Mouse (Mus musculus) lung, postnatal 4 days (tissue): ENCODE data around the gene Ahnak.
"Not testable (repeated sequence)": the region's sequence is repeated elsewhere in the genome, so short reads cannot be mapped to it uniquely, and the experiment has no call there.

Experiments used
- DNase-seq, 2 experiments: peaks; one replicate each; pipeline ENCODE4 v3.0.0; 2021

Gene Ahnak

DNA sequence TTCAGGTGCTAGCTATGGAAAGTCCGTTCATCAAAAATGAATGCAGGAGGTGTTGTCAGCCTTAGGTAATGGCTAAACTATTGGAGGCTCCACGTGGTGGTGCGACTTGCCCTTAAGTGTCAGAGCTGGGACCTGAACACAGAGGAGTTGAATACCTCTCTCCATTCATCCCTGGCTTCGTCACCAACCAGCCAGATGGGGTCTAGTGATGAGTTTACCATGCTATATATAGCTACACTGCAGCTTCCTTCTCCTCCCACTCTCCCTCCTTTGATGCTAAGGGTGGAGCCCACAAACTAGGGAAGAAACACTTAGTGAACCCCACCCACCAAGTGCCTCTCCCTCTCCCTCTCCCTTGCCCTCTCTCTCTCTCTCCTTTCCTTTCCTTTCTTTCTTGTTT lies 55.2 kb downstream of the Ahnak start:
- no peak for DNase-seq

DNA sequence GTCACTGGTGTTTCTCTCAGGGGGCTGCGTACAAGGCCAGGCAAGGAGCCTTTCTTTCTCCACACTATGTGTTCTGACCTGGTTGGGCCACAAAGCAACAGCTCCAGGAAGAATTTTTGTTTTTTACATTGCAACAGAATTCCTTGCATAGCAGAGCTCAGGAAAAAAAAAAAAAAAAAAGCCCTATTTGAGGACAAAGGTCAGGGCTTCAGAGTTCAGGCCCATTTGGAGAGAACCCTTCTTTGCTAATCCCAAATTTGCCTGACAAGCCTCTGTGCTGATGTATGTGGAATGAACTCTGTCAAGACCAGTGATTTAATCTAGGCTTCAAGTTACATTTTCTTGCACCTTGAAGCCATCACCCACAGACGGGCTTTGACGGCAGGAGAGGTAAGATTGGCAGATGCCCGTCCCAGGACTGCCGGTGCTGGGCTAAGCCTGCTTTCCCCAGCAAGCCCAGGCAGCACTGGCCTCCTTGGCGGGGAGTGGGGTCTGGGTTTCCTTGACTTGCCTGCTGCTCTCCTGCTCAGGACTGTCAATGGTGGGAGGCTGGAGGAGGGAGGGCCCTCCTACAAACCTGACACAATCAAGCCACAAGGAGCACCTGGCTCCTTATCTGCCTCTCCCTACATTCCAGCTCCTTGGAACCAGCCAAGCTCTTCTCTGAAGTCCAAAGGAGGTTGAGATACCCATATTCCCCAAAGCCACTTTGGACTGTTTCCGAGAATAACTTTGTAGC lies 58.3 kb downstream of the Ahnak start:
- peak in 1 of 2 experiments; percentile 61 for DNase-seq

DNA sequence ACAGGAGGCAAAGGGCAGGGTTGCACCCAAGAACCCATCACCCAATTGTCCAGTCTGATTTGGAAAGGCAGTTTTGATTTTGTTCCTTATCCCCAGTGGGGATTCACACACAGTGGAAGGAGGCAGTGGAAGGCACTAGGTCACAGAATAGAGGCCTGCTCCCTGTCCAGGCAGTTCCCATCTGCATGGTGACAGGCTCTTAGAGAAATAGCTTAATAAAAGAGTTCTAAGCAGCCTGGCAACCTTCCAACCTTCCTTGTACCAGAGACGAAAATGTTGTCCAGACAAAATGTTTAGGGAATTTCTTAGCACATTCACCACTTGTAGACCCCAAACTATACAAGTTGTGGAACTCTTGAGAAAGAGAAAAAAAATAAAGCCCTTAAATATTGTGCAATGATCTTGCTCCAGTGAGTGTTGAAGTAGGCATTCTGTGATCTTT lies 58.9 kb downstream of the Ahnak start:
- DNase-seq, result no peak

DNA sequence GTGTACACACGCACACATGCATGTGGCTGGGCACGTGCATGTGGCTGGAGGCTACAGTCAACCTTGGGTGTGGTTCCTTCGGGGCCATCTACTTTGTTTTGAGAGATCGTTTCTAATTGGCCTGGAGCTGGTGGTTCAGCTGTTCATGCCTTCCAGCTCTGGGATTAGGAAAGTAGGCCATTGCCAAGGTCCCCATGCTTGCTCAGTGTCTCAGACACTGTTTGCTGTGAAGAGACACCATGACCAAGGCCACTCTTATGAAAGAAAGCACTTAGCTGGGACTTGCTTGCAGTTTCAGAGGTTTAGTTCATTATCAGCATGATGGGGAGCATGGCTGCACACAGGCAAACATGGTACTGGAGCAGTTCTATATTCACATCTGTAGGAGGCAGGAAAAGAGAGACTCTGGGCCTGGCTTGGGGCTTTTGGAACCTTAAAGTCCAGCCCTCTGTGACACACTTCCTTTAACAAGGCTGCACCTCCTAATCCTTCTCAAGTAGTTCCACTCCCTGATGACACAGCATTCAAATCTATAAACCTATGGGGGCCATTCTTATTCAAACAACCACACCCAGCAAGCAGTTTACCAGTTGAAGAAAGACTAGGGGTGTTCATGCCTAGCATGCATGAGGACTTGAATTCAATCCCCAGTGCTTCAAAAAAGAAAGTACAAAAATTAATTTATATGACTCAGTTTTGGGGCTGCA lies 60.0 kb downstream of the Ahnak start:
- DNase-seq, result no peak

DNA sequence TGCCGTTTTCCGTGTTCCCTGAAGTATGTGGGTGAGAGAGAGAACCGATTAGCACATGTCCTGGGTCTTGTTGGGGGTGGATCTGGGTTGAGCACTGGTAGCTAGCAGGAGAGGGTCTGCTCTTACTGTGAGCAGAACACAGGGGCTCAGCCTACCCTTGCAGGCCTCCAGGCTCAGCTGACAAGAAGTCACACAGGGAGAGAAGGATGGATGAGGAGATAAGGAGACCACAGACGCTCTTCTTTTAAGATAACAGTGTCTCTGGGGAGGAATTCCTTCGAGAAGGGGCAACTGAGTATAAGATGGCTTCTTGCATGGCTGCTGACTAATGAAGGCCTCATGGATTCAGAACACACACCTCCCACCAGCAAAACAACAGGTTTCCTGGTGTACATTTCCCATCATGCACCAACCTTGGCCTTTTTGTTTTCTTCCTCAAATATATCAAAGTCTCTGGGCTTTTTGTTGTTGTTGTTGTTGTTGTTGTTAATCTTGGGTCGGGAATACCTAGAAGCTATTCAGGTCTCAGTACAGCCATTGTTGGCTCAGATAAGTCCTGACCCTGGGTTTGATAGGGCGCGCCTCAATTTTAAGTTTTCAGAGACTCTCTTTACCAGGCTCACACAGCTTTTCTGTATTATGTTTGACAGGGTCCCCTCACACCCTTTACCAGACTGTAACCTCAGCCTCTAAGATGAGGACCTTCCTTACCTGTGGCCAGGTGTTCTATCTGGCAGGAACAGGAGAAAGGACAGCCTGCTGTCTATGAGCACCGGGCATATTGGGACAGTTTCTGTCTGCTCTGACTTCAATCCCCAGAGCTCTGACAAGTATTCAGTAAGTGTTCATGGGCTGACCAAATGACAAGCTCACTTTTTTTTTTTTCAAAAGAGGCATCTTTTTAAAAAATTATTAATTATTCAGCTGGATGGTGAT lies 61.5 kb downstream of the Ahnak start:
- no peak for DNase-seq

DNA sequence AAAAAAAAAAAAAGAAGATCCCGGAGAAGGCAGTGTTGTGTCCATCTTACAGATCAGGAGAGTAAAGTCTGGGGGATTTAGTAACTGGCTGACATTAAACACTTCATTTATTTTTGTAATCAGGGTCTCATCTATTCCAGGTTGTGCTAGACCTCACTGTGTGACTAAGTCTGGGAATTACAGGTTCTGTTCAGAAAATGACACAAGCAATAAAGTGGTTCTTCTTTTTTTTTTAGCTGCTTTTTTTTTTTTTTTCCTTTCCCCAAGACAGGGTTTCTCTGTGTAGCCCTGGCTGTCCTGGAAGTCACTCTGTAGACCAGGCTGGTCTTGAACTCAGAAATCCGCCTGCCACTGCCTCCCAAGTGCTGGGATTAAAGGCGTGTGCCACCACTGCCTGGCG lies 62.9 kb downstream of the Ahnak start:
- DNase-seq, result not testable (repeated sequence)

DNA sequence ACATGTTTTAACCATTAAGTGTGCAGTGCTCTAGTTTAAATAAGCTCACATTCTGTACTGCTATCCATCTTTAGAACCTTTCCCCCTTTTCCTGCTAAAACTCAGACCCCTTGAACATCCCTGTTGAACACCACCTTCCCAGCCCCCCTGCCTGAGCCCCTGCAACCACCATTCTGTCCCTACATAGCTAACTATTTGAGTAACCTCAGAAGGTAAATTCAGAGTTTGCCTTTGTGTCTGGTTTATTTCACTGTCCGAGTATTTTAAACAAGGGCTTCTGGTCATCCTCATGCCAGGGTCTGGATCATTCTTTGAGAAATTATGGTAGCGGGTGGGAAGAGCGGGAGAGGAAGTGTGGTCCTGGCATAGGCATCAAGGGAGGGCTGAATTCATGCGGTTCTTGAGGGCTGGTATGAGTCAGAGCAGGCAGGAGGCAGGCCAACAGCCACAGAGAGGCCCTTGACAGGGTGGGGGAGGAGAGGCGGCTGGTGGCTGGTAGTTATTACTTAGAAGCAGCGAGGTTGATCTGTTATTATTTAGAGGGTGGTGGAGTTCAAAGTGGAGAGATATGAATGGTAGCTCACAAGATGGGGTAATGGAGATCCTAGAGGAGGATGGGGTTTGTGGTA lies 63.8 kb downstream of the Ahnak start:
- peak; percentile 76 to 80 for DNase-seq

DNA sequence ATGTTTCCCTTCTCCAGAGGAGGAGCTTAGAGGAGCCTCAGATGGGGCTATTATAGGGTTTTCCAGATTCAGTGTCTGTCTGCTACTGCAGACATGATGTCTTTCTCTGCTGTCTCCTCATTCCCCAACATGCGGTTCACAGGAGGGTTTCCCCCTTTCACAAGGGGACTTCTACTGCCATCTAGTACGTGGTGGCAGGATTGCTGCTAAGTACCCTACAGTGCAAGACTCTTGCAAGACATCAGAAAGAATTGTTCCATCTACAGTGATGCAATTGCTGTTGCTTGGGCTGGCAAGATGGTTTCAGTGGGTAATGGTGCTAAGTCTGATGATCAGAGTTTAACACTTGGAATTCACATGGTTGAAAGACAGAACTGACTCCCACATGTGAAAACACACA lies 66.1 kb downstream of the Ahnak start:
- peak; percentile 47 to 62 for DNase-seq

DNA sequence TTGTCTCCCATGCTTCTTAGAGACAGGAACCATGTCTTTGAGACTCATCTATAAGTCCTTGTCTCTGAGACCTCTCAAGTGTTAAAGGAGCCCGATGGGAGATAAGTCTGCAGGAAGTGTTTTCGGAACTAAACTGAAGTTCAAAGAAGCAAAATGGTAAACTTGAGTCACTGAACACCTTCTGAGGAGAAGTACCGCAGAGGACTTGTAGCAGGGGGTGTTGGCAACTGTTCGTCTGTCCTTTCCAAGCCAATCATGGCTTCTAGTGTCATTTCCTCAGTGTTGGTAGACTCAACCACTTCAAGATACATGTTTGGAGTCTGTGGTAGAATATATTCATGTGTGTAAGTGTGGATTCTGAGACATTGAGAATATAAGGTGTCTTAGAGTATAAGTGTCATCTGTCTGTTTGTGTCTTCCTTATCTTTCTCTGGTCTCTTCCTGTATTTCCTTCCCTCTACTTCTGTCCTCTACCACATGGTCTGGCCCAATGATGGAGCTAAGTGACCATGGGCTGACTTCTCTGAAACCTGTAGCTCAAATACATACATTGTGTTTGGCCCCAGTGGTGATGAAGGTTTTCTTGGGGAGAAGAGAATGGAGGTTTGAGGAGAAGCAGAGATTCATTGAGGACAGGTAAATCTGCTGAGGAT lies 66.7 kb downstream of the Ahnak start:
- no peak for DNase-seq

DNA sequence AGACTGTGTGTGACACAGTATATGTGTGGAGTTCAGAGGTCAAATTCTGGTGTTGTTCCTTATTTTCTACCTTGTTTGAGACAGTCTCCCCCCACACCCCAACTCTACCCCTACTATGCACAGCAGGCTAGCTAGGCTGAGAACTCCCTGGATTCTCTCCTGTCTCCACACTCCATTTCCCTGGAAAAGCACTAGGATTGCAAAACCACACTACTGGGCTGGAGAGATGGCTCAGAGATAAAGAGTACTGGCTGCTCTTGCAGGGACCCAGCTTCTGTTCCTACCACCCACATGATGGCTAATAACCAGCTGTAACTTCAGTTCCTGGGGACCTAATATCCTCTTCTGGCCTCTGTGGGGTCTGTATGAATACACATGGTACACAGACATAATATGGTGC lies 68.6 kb downstream of the Ahnak start:
- no peak for DNase-seq

DNA sequence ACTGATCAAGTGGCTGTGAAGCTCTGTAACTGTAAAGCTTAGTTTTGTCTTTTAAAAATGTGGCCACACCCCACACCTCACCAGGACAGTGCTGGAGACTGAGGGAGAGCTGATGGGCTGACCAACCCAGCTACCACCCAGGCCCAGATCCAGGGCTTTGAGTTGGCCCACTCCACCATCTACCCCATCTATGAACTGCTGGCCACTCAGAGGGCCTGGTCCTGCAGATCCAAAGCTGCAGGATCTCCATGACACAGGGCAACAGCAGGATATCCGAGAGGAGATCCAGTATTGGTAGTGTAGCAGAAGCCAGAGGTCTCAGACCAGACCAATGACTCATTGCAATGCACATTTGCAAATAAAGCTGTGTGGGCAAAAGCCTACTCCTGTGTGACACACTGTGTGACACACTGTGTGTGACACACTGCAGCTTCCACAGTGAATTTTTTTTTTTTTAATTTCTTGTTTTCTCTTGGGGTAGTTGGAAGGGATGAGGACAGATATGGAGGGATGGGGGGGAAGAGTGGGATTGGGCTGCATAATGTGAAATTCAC lies 69.3 kb downstream of the Ahnak start:
- no peak for DNase-seq

DNA sequence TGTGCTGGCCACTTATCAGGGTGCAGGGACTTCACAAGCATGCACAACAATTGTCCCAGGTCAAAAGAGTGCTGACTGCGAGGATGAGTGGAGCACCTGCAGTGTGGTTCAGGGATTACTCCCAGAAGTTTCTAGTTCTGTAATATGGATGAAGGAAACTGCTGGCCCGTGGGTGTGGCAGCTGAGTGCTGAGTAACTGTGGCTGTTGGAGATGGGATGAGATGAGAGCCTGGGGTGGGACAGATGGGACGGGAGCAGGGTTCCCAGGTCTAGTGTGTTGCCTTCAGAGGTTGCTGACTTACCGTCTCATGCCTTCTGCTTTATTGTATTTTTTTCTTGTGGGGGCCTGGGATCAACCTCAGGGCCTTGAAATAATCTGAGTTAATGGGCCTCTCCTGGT lies 69.9 kb downstream of the Ahnak start:
- DNase-seq, result no peak

DNA sequence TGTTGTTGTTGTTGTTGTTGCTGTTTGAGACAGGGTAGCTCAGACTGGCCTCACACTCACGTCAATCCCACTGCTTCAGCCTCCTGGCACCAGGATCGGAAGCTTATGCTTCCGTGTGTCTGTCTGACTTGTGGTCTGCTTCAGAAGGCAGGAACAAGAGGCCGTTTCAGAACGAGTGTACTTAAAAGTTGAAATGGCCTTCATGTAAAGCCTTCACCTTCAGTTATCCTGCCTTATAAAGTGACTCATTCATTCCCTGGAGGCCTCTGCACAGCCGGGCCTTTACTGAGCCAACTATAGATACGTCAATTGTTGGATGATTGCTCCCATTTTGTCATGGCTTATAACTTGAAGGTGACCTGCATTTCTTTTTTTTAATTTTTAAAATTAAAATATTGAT lies 70.3 kb downstream of the Ahnak start:
- DNase-seq, result no peak

DNA sequence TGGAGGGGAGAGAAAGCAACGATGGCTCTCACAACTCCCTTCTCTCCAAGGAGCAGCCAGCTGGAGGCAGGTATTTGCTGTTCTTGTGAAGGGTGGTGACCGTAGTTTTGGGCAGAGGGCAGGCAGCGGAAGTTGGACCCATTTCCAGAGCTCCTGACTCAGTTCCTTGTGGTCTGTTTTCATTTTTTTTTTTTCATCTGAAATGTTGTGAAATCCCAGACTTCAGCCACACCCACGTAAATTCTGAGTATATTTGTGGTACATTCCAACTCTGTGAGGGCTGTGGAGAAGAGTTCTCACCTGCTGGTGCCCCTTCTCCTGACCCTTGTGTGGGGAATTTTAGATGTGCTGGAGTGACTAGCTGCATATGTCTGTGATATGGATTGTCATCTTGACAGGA lies 71.0 kb downstream of the Ahnak start:
- DNase-seq, result no peak

DNA sequence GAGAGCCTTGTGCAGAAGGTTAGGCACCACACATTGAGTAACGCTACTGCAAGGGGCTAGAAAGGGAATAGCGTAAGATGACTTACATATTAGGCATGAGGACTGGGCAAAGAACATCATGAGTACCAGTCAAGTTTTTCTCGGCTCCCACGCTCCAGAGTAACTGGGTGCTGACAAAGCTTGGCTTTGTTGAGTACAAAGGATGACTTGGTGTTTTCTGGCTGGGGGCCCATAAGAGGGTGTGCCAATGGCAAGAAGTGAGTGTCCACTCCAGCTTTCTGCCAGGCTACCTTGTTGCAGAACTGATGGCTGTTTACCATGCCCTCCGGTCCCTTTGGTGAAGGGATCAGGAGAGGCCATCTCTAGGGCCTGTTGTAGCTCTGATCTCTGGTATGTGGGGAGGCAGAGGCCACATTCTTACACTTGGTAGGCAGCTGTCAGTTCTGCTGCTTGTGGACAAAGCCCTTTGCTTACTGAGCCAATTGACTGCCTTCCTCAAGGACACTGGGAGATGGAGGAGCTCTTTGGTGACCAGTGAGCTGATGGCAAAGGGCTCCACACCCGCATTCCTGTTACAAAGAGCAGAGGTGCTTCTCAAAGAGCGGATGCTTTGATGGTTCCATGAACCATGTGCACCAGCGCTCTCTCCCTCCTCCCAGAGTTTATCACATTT lies 72.3 kb downstream of the Ahnak start:
- DNase-seq, result peak in 1 of 2 experiments; percentile 66

DNA sequence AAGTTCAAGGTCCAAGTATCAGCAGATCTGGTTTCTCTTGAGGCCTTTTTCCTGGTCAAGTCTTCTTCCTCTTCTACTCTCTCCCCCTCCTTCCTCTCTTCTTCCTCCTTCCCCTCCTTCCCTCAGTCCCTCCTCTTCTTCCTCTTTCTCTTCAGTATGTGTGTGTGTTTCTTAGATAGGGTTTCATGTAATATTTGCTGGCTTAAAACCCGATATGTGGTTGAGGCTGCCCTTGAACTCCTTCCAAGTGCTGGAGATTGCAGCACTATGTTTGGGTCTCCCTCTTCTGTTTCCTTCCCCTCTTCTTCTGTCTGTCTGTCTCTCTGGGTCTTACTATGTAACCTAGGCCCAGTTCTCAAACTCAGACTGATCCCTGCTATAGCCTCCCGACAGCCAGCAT lies 73.7 kb downstream of the Ahnak start:
- DNase-seq, result no peak

DNA sequence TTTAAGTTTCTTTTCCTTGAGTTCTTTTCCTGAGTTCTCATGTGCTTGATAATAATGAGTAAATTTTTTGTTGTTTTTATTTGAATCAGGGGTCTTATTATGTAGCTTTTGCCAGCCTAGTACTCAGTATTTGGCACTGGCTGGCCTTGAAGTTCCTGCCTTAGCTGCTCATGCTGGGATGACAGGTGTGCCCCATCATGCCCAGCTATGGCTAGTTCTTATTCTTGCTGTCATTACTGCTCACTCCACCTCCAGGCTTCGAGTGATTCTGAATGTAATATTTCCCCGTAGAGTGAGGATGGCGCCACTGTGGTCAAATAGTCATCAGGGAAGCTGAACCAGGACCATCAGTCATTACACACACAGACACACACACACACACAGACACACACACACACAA lies 74.7 kb downstream of the Ahnak start:
- no peak for DNase-seq

DNA sequence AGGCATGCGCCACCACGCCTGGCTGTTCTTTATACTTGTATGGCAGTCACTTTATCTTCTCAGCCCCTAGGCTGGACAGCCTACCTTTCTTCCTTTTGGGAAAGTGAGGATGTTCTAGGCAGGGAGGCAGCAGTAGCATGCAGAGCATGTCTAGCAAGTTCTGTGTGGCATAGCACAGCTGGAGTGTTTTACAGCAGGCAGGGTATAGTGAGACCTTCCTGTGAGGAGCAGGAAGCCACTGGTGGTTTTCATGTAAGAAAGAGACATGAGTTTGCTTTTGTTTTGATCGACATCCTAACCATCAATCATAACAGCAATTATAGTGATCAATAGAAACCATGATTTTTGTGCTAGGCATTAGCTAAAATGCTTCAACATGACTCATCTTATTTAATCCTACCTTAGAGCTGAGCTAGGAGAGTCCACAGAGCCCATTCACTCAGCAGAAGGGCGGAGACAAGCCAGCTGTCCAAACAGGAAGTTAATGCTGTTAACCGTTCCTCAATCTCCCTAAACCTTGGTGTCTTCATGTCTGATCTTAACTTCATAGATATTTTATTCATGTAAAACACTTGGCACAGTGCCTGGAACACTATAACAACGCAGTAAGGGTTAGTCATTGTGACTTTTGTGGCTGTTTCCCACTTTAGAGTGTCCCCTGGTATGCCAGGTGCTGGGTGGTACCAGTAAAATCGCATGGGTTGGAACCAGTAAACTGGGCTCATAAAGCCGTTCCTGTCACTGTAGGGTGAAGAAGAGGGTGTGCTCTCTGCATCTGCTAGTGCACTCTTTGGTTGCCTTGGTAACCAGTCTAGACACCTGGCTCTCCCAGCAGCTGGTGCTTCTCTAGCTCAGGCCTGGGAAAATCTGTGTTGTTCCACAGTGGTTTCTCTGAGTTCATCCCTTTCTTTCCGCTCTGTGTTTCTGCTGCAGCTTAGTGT lies 76.8 kb downstream of the Ahnak start:
- no peak for DNase-seq

DNA sequence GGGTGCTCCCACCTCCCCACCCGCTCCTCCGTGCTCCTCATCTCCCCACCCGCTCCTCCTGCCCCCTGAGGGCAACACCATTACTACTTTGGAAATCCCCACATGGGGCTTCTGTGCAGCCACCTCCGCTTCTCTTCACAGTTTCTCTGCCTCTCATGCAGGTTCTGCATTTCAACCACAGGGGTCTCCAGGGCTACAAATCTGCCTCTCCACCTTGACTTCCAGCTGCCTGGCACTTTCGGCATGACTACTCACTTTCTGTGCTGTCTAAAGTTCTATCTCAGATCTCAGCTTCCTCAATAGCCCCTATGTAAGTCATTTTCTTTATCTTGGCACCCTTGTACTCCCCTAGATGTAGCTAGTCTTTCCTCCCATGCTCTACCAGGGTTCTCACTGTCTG lies 78.2 kb downstream of the Ahnak start:
- no peak for DNase-seq

DNA sequence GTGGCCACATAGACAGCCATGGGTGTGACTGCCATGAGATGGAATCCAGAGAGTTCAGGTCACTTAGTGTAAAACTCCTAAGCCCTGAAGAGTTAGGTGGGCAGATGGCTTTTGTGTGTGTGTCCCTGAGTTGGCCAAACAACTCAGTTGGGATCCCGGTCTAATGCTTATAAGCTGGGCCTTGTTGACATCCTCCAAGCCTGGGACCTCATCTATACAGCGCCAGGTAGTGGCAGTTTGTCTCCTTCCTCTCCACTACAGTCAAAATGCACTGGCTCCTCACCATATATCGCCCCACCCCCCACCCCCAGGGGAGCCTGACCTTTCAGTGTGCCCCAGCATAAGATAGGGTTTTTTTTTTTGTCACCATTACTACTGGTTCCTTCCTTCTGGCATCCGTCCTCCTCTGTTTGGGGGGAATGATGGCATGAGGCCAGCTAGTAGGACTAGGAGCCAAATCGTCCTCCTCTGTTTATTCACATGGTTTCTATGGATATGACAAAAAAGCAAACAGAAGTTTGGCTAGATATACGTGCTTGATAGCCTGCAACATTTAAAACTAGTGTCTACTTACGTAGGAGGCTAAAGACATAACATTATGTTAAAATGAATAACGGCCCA lies 80.7 kb downstream of the Ahnak start:
- peak; percentile 74 to 76 for DNase-seq
